Mouse (Mus musculus) brain, embryonic 14.5 days (tissue): ENCODE measurements around the gene Adamts9.

ENCODE experiments used
- CTCF ChIP-seq: fragments of 200-500 bp; IDR thresholded peaks from 2 replicates; pipeline ENCODE4 v1.5.1; 2012; ENCODE audit warnings: inconsistent platforms, mild to moderate bottlenecking, moderate library complexity, borderline replicate concordance; ENCODE audit not compliant: insufficient read depth, insufficient read length; ENCODE audit errors: extremely low read depth
- POLR2A ChIP-seq: fragments of 200-500 bp; IDR thresholded peaks from 2 replicates; pipeline ENCODE4 v1.6.1; 2012; ENCODE audit warnings: mild to moderate bottlenecking, inconsistent platforms, borderline replicate concordance; ENCODE audit not compliant: poor library complexity, insufficient read depth, insufficient read length, severe bottlenecking; ENCODE audit errors: extremely low read depth

- TF ChIP-seq POLR2A (no peak), CTCF (no peak)
Observed at GRCm38 (mm10) chr6:92879700-92880265, 63.5 kb downstream of the Adamts9 start.
